Mouse (Mus musculus): ENCODE results near the gene Rfx2. TPM values are rescaled to one million over a fixed set of nuclear protein-coding genes. Genes with fewer than 3 reads are reported as not detected.

Gene Rfx2
- total RNA-seq, 2 experiments from 2014 or later: 8.2 to 10.6 TPM

DNA sequence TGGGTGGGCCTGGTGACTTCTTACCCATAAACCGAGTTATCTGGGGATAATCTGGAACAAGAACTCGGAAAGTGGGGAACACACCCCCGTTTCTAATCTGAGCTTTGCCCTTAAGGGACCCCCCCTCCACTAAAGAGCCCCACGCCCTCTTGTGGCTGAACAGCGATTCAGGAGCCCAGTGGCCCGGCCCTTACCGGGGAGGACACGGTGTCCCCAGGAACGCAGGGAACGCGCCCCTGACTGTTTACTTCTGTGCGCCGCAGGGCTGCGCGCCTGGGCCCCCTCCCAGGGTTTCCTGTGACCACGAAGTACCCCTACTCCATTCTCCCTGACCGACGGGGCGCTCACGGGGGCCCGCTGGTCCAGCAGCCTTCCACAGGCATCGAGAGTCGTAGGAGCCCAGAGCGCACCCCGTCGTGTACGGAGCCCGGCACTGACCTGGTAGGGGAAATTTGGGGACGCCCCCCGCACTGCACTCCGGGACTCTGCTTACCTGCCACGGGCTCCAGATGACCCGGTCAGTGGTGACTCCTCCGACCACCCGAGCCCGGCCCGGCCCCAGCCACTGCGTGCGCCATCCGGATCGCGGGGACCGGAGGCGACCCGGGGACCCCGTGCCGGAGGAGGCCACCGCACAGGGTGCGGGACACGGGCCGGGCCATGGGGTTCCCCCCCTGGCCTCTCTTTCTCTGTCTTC is 74.0 kb downstream of the Rfx2 start:
- DNase-seq (ENCODE audit: low spot score in 2 of 2): peak in 1 of 2 experiments; percentile 33

DNA sequence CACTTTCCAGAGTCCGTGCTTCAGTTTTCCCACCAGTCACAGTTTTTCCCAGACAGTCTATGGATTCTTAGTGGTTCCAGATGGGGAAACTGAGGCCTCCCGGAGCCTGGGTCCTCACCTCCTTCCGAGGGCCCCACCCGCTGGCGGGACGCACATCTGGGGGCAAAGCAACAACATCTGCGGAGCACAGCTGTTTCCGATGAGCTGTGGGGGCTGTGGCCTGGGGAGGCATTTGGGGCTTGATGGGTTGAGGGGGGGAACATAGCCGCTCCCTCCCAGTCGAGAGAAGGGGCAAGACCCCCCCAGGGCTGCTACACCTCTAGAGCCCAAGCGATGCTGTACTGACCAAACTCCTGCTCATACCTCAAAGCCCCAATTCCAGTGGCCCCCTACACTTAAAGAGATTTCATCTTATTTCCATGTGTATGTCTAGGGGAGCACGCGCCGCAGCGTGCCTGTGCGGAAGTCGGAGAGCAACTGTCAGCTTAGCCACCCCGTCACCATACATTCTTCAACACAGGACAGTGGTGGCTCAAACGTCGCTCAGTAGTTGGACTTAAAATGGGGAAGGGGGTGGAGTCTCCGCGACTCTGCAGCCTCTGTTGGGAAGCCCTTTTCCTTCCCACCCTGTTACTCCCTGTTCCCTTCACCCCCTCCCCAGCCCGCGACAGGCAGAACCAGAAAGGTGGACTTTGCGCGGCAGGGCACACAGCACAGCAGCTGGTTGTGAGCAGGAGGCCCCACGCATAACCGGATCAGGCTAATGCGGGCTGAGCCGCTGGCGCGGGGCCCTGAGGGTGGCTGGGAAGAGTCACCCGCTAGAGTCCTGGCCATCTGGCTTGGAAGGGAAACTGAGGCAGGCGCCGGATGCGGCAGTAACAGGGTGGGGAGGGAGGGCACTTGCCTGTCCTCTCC is 76.3 kb downstream of the Rfx2 start:
- DNase-seq (ENCODE audit: low spot score in 2 of 2): no peak

GRCm38 (mm10) chr17:56753452-56753851 is 77.4 kb downstream of the Rfx2 start:
- peak in 1 of 2 experiments; percentile 33 for DNase-seq (ENCODE audit: low spot score in 2 of 2)

- no peak for DNase-seq (ENCODE audit: low spot score in 2 of 2)
Observed at GRCm38 (mm10) chr17:56751404-56752072, 79.3 kb downstream of the Rfx2 start.

- no peak for DNase-seq (ENCODE audit: low spot score in 2 of 2)
Observed at GRCm38 (mm10) chr17:56744173-56744572, 86.6 kb downstream of the Rfx2 start.

- no peak for DNase-seq (ENCODE audit: low spot score in 2 of 2)
Observed at GRCm38 (mm10) chr17:56740788-56741160, 90.0 kb downstream of the Rfx2 start.

DNA sequence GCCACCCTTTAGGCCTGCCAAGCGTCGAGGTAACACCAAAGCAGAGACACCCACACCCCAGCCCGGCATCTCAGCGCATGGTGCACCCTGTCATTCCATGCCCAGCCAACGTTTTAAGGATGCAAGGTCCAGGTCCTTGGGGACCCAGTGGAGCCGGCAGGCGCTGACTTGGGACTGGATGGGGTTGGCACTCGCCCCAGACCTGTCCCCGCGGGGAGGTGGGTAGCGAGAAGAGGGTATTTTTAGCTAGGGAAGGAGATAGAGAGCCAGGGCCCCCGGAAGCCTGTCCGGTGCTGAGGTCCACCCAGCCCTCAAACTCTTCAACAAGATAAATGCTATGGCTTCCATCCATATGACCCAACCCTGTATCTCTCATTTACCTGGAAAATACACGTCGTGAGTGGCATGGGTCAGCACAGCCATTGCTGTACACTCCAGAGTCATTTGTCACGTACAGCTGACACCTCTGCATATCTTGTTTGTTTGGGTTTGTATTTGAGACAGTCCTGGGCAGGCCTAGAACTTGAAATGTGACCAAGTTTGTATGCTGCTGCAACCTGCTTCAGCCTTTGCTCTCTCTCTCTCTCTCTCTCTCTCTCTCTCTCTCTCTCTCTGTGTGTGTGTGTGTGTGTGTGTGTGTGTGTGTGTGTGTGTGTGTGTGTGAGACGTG is 90.6 kb downstream of the Rfx2 start:
- no peak for DNase-seq (ENCODE audit: low spot score in 2 of 2)

- DNase-seq (ENCODE audit: low spot score in 2 of 2): no peak
Observed at GRCm38 (mm10) chr17:56738221-56738620, 92.6 kb downstream of the Rfx2 start.

DNA sequence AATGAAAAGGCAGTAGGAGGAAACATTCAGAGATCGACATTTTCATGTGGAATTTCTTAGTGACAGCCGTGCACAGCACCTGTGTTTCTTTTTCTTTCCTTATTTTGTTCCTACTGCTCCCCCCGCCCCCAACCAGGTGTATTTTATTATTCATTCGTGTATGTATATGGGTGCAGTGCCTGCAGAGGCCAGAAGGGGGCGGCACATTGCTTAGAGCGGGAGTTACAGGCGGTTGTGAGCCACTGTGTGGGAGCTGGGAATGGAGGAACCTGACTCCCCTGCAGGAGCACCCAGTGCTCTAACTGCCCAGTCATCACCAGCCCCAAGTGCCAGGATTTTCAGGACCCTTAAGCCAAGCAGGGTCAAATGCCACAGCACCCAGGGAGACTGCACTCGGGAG is 94.3 kb downstream of the Rfx2 start:
- DNase-seq (ENCODE audit: low spot score in 2 of 2): no peak

DNA sequence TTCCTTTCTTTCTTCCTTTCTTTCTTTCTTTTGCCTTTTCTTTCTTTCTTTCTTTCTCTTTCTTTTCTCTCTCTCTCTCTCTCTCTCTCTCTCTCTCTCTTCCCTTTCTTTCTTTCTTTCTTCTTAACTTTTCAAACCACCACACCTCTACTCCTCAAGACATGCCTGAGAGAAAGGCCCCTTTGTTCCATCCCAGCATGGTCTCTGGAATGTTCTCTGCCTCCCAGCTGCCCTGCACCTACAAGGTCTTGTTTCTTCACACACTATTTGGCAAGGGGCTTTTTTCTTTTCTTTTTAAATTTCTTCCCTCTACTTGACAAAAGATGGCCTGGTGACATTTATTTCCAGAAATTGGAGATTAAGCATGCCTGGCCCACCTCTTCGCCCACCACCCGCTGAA is 101.2 kb downstream of the Rfx2 start:
- DNase-seq (ENCODE audit: low spot score in 2 of 2): no peak

DNA sequence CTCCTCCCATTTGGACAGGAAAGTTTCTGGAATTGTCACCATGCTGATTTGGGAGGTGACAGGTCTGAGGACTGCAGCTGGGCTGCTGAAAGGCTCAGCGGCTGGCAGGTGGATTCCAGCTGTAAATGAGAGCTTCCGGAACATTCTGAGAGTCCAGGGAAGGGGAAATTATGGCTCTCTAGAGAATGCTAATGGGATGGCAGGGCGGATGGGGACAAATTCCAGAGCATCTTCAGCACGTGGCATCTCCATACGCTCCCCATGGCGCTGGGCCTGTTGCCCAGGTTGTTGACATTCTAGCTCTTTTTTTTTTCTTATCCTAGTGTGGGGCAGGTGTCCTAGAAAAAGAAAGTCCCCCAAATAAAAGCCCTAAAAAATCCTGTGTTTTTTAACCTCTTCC is 101.7 kb downstream of the Rfx2 start:
- no peak for DNase-seq (ENCODE audit: low spot score in 2 of 2)

DNA sequence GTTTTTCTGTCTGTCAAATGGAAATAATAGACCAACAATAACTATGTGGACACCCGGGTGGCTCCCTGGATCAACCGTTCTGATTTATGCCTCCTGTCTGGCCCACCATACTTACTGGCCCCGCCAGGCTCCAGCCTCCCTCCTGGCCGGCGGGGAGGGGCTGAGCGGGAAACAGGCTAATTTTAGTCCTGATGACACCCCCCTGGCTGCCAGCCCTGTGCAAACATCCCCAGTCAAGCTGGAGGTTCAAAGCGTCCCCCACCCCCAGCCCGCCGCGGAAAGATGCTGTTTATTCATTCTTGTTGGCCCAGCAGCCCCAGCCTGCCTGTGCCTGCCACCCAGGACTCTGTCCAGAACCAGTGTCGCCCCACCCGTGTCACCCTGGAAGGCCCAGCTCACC is 102.7 kb downstream of the Rfx2 start:
- DNase-seq (ENCODE audit: low spot score in 2 of 2): no peak

DNA sequence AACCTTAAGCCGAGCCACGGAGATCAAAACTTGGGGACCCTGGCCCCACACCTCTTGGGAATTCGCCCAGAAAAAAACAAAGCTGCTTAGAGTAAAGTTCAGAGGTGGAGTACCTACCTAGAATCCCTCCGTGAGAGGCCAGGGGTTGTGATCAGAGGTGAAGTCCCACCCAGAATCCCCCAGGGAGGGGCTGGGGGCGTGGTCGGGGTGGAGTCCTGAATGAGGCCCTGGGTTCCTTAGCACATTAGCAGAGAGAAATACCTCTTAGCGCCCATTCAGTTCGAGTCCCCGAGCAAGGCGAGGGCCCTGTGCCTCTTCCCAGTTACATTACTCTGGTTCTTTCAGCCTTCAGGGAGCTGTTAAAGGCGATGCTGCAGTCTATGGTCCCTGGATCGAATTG is 103.2 kb downstream of the Rfx2 start:
- DNase-seq (ENCODE audit: low spot score in 2 of 2): no peak

DNA sequence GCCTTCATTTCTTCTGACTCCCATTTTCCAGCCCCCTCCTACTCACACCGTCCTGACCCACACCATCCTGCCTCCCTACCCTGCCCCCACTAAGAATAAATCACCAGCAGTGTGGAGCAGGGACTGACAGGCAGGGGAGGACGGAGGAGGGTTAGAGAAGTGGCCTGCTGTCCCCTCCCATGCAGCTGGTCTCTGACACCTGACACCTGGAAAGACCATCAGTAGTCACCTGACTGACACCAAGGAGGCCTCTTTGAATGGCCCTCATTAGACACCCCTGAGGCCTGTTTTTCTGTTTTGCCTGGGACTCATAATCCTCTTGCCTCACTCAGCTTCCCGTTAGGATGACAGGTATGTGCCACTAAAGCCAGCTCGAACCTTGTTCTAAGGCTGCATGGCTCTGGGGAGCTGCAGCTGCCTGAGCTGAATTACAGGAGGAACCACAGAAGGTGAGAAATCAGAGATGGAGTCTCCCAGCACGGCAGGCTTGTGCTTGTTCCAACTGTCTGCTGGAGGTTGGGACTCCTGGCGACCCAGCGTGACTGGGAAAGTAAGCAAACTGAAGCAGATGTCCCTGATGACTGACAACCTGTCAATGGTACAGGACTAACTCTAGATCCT is 103.7 kb downstream of the Rfx2 start:
- DNase-seq (ENCODE audit: low spot score in 2 of 2): no peak

Other genes starting within 250 kb of the Rfx2 start
- 10 to 100 TPM; 56.4 to 78.9 TPM for gene Safb2, start 246.4 kb downstream of the Rfx2 start, total RNA-seq (2021)
- 100 to 1,000 TPM in 1 of 2 experiments, 10 to 100 TPM in 1; 96.9 to 117 TPM for gene Safb, start 246.2 kb downstream of the Rfx2 start, total RNA-seq (2021)
- gene 2410015M20Rik, start 221.2 kb downstream of the Rfx2 start, total RNA-seq (2021): 100 to 1,000 TPM; 232 to 255 TPM
- 1,000 to 10,000 TPM; 1,009 to 1,061 TPM for gene Rpl36, start 217.6 kb downstream of the Rfx2 start, total RNA-seq (2021)
- 10 to 100 TPM; 58.1 to 59.2 TPM for gene Lonp1, start 204.1 kb downstream of the Rfx2 start, total RNA-seq (2021)
- gene Catsperd, start 202.9 kb downstream of the Rfx2 start, total RNA-seq (2021): not detected
- gene Ranbp3, start 157.7 kb downstream of the Rfx2 start, total RNA-seq (2021): 10 to 100 TPM; 58.6 to 59.4 TPM
- 100 to 1,000 TPM; 358 to 365 TPM for gene Ndufa11, start 113.2 kb downstream of the Rfx2 start, total RNA-seq (2021)
- gene Vmac, start 113.0 kb downstream of the Rfx2 start, total RNA-seq (2021): 1 to 10 TPM; 7.5 to 8.0 TPM
- 1 to 10 TPM; 1.0 to 1.9 TPM for gene Nrtn, start 73.5 kb downstream of the Rfx2 start, total RNA-seq (2021)
- gene Dus3l, start 66.3 kb downstream of the Rfx2 start, total RNA-seq (2021): 10 to 100 TPM; 21.6 to 21.7 TPM
- gene Prr22, start 60.8 kb downstream of the Rfx2 start, total RNA-seq (2021): under 1 TPM; 0.47 to 0.49 TPM
- gene Acsbg2, start 43.4 kb upstream of the Rfx2 start, total RNA-seq (2021): not detected
- gene 1700061G19Rik, start 44.5 kb upstream of the Rfx2 start, total RNA-seq (2021): not detected
- 10 to 100 TPM; 23.9 to 27.2 TPM for gene Mllt1, start 104.4 kb upstream of the Rfx2 start, total RNA-seq (2021)
- not detected for gene Acer1, start 151.1 kb upstream of the Rfx2 start, total RNA-seq (2021)
- gene Clpp, start 159.3 kb upstream of the Rfx2 start, total RNA-seq (2021): 10 to 100 TPM; 35.6 to 41.4 TPM
- gene Alkbh7, start 166.3 kb upstream of the Rfx2 start, total RNA-seq (2021): 10 to 100 TPM; 36.6 to 37.0 TPM
- gene Pspn, start 169.0 kb upstream of the Rfx2 start, total RNA-seq (2021): not detected
- 10 to 100 TPM; 31.9 to 34.9 TPM for gene Gtf2f1, start 180.3 kb upstream of the Rfx2 start, total RNA-seq (2021)
- not detected for gene Gm17949, start 180.5 kb upstream of the Rfx2 start, total RNA-seq (2021)
- 10 to 100 TPM; 87.0 to 87.7 TPM for gene Khsrp, start 200.5 kb upstream of the Rfx2 start, total RNA-seq (2021)
- gene Slc25a41, start 210.6 kb upstream of the Rfx2 start, total RNA-seq (2021): not detected
- gene Crb3, start 228.1 kb upstream of the Rfx2 start, total RNA-seq (2021): under 1 TPM; 0.49 to 0.67 TPM
- 10 to 100 TPM; 35.5 to 35.7 TPM for gene Slc25a23, start 228.8 kb upstream of the Rfx2 start, total RNA-seq (2021)
- gene Dennd1c, start 247.5 kb upstream of the Rfx2 start, total RNA-seq (2021): 1 to 10 TPM; 2.1 TPM